Mouse (Mus musculus) forebrain, embryonic 16.5 days (tissue): ENCODE data around the gene Spdye4c. TPM values are rescaled to one million over a fixed set of nuclear protein-coding genes. Genes with fewer than 3 reads are reported as not detected.

Experiments used
- ATAC-seq: fragments of 200-750 bp; cut with Nextera tagmentation; 2 replicates; pipeline ENCODE4 v1.8.0; 2017; ENCODE audit warnings: mild to moderate bottlenecking, moderate library complexity
- H3K27ac ChIP-seq: fragments of 300-500 bp; sonication (generic); 2 replicates; pipeline ENCODE4 v1.5.1; 2014; ENCODE audit warnings: low read length, control low read depth
- H3K27me3 ChIP-seq: fragments of 300-500 bp; sonication (generic); replicated peaks from 2 replicates; pipeline ENCODE4 v1.6.1; 2014; ENCODE audit warnings: low read length; ENCODE audit not compliant: control insufficient read depth, insufficient read depth
- H3K36me3 ChIP-seq: fragments of 300-500 bp; sonication (generic); 2 replicates; pipeline ENCODE4 v1.6.1; 2014; ENCODE audit not compliant: control insufficient read depth, insufficient read depth
- H3K4me1 ChIP-seq: fragments of 300-500 bp; sonication (generic); replicated peaks from 2 replicates; pipeline ENCODE4 v1.6.1; 2014; ENCODE audit warnings: low read length; ENCODE audit not compliant: control insufficient read depth, insufficient read depth
- H3K4me2 ChIP-seq: fragments of 300-500 bp; sonication (generic); 2 replicates; pipeline ENCODE4 v1.6.1; 2014; ENCODE audit warnings: mild to moderate bottlenecking, low read length, control low read depth
- H3K4me3 ChIP-seq: fragments of 300-500 bp; sonication (generic); replicated peaks from 2 replicates; pipeline ENCODE4 v1.5.1; 2014; ENCODE audit warnings: mild to moderate bottlenecking, low read length, control low read depth
- H3K9ac ChIP-seq: fragments of 300-500 bp; sonication (generic); replicated peaks from 2 replicates; pipeline ENCODE4 v1.6.1; 2014; ENCODE audit warnings: low read depth, low read length, control low read depth
- H3K9me3 ChIP-seq: fragments of 300-500 bp; sonication (generic); 2 replicates; pipeline ENCODE4 v1.6.1; 2016; ENCODE audit warnings: low read length; ENCODE audit not compliant: control insufficient read depth
- WGBS: fragments of 180-500 bp; shearing (Covaris S2); extraction: QIAGEN DNeasy Blood & Tissue Kit; methylation state at CpG from one replicate; pipeline ENCODE4 v1.1.7; 2014; 5-methylcytosine and 5-hydroxymethylcytosine counted together
- polyA plus RNA-seq: library from polyadenylated mRNA; unstranded; fragments of >200 nt; fragmentation: Nextera tagmentation; extraction: Ambion mirVana; gene quantifications from 2 replicates; pipeline ENCODE4 v1.2.1, GENCODE M21; 2015

The Spdye4c gene
- not detected in 2 replicates for polyA plus RNA-seq

GRCm38 (mm10) chr2:128590909-128591308 lies at the start of gene Spdye4c:
Gene Spdye4c, plus strand, starts transcription at chr2:128591209.
- no peak for ATAC-seq
- Histone ChIP-seq H3K27me3 (no peaks in the 10 kb centered on the region), H3K4me2 (no peak within 1 kb of the TSS), H3K4me1 (no peaks in the 10 kb centered on the region), H3K27ac (no peak within 1 kb of the TSS), H3K9me3 (no peaks in the 10 kb centered on the region), H3K9ac (no peak within 1 kb of the TSS), H3K4me3 (no peak within 1 kb of the TSS), H3K36me3 (no peaks in the 10 kb centered on the region)
- 96% methylated on average over 3 of the region's 3 CpGs for WGBS

- H3K4me2 ChIP-seq, result no peak overlapping the region
- no peak overlapping the region for H3K4me3 ChIP-seq
Measured at GRCm38 (mm10) chr2:128543495-128543894, 47.5 kb upstream of the Spdye4c start.

GRCm38 (mm10) chr2:128544421-128545137 lies 46.4 kb upstream of the Spdye4c start:
- Histone ChIP-seq H3K9me3 (no peaks in the 10 kb centered on the region), H3K27ac (no peak overlapping the region), H3K36me3 (no peaks in the 10 kb centered on the region), H3K27me3 (no peaks in the 10 kb centered on the region), H3K4me2 (no peak overlapping the region), H3K4me1 (no peaks in the 10 kb centered on the region), H3K9ac (no peak overlapping the region), H3K4me3 (no peak overlapping the region)
- 22% methylated on average over 5 of the region's 5 CpGs for WGBS
- ATAC-seq, result 0 out of 2 replicates have a peak, but pooled peaks have one; percentile 23

More at GRCm38 (mm10) chr2:128543495-128543894, 47.5 kb upstream of the Spdye4c start:
- Histone ChIP-seq H3K9me3 (no peaks in the 10 kb centered on the region), H3K36me3 (no peaks in the 10 kb centered on the region), H3K4me1 (no peaks in the 10 kb centered on the region), H3K27me3 (no peaks in the 10 kb centered on the region), H3K27ac (no peak overlapping the region), H3K9ac (no peak overlapping the region)
- WGBS, result 82% methylated on average over 8 of the region's 8 CpGs
- ATAC-seq, result no peak

GRCm38 (mm10) chr2:128545447-128545846 lies 45.6 kb upstream of the Spdye4c start:
- no peaks in the 10 kb centered on the region for H3K36me3 ChIP-seq
- 58% methylated on average over 7 of the region's 7 CpGs for WGBS
- no peaks in the 10 kb centered on the region for H3K27me3 ChIP-seq
- no peak for ATAC-seq
- H3K4me2 ChIP-seq, result no peak overlapping the region
- no peak overlapping the region for H3K9ac ChIP-seq
- H3K9me3 ChIP-seq, result no peaks in the 10 kb centered on the region
- H3K4me3 ChIP-seq, result no peak overlapping the region
- H3K4me1 ChIP-seq, result no peaks in the 10 kb centered on the region
- H3K27ac ChIP-seq, result no peak overlapping the region

- H3K9me3 ChIP-seq, result no peaks in the 10 kb centered on the region
- no peak overlapping the region for H3K9ac ChIP-seq
- H3K4me2 ChIP-seq, result no peak overlapping the region
- H3K36me3 ChIP-seq, result no peaks in the 10 kb centered on the region
- no peaks in the 10 kb centered on the region for H3K27me3 ChIP-seq
- H3K4me3 ChIP-seq, result no peak overlapping the region
- H3K27ac ChIP-seq, result no peak overlapping the region
- no peak for ATAC-seq
- no peaks in the 10 kb centered on the region for H3K4me1 ChIP-seq
- 84% methylated on average over 10 of the region's 10 CpGs for WGBS
Measured at GRCm38 (mm10) chr2:128547079-128547478, 43.9 kb upstream of the Spdye4c start.

DNA sequence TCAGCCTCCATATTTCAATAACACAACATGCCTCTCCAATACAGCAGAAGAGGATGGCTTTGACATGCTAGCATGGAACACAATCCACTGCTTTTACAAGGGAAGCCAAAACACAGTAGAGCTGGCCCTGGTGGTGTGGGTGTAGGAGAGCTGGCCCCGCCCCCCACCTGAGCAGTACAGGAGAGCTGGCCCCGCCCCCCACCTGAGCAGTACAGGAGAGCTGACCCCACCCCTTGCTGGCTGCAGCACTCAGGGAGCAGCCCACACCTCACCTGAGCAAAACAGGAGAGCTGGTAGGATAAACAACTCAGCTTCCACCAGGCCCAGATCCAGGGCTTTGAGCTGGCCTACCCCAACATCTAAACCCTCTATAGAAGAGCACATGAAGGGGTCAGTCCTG lies 42.7 kb upstream of the Spdye4c start:
- Histone ChIP-seq H3K36me3 (no peaks in the 10 kb centered on the region), H3K27me3 (no peaks in the 10 kb centered on the region), H3K27ac (no peak overlapping the region), H3K9me3 (no peaks in the 10 kb centered on the region), H3K4me2 (no peak overlapping the region), H3K4me3 (no peak overlapping the region), H3K9ac (no peak overlapping the region), H3K4me1 (no peaks in the 10 kb centered on the region)
- no peak for ATAC-seq
- 52% methylated on average over 2 of the region's 2 CpGs for WGBS

DNA sequence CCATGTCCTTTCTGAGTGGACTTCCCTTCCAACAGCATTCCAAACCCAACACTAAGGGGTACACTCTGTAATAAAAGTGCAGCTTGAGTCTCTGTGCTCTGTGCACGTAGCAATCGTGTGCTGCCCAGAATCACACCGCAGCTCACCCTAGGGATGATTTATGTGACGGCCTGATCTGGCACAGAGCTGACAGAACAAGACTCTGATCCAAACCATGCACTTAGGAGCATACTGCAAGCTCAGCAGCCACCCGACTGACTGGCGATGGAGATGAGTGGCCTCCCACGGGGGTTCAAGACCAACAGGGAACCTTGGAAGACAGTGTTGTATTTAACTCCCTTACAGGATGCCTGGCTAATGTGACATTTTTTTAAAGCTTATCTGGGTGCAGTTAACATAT lies 41.4 kb upstream of the Spdye4c start:
- H3K4me1 ChIP-seq, result no peaks in the 10 kb centered on the region
- no peak overlapping the region for H3K27ac ChIP-seq
- WGBS, result 59% methylated on average over 7 of the region's 7 CpGs
- H3K36me3 ChIP-seq, result no peaks in the 10 kb centered on the region
- no peaks in the 10 kb centered on the region for H3K9me3 ChIP-seq
- no peaks in the 10 kb centered on the region for H3K27me3 ChIP-seq
- no peak overlapping the region for H3K4me2 ChIP-seq
- no peak for ATAC-seq
- H3K4me3 ChIP-seq, result no peak overlapping the region
- H3K9ac ChIP-seq, result no peak overlapping the region

GRCm38 (mm10) chr2:128549963-128550362 lies 41.0 kb upstream of the Spdye4c start:
- Histone ChIP-seq H3K9ac (no peak overlapping the region), H3K9me3 (no peaks in the 10 kb centered on the region), H3K27ac (no peak overlapping the region), H3K36me3 (no peaks in the 10 kb centered on the region), H3K4me2 (no peak overlapping the region), H3K27me3 (no peaks in the 10 kb centered on the region), H3K4me1 (no peaks in the 10 kb centered on the region), H3K4me3 (no peak overlapping the region)
- 37% methylated on average over 4 of the region's 6 CpGs for WGBS
- ATAC-seq, result no peak

GRCm38 (mm10) chr2:128552080-128552791 lies 38.8 kb upstream of the Spdye4c start:
- Histone ChIP-seq H3K4me1 (no peaks in the 10 kb centered on the region), H3K4me3 (no peak overlapping the region), H3K27me3 (no peaks in the 10 kb centered on the region), H3K36me3 (no peaks in the 10 kb centered on the region), H3K9ac (no peak overlapping the region), H3K9me3 (no peaks in the 10 kb centered on the region), H3K4me2 (no peak overlapping the region), H3K27ac (no peak overlapping the region)
- 84% methylated on average over 8 of the region's 8 CpGs for WGBS
- no peak for ATAC-seq
